Mouse (Mus musculus): Measurements from ENCODE around the gene Art2b. TPM values are rescaled to one million over a fixed set of nuclear protein-coding genes. Genes with fewer than 3 reads are reported as not detected.
"Not testable (repeated sequence)": the region's sequence is repeated elsewhere in the genome, so short reads cannot be mapped to it uniquely, and the experiment has no call there.

Art2b gene
- polyA plus RNA-seq, 1 experiment: 4.1 TPM

DNA sequence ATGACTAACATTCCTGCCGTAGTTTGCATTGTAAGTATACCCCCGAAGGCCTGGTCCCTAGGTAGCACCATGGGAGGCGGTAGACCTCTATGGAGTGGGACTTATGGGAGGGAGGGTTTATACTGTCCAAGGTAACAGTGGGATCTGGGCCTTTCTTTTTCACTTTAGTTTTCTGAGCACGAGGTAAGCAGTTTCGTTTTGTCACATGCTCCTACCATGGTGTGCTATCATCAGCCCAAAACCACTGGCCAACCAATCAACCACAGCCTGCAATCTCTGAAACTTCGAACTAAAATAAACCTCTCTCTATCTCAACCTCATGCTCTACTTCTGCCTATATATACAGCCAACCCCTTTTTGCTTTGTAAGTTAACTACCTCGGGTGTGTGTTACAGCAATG lies 32.9 kb upstream of the Art2b start:
- no peak overlapping the region for H3K4me3 ChIP-seq (ENCODE audit: low read depth, low read length)
- H3K4me1 ChIP-seq (ENCODE audit: control insufficient read depth, insufficient read depth, insufficient read length, low read length): no peaks in the 10 kb centered on the region; the same call in 1 of the 2 replicates
- TF ChIP-seq CTCF (IDR thresholded peaks at IDR 0.05; ENCODE audit: extremely low read depth, insufficient read length, insufficient replicate concordance, low read depth, low read length) (no peak), POLR2A (IDR thresholded peaks at IDR 0.05; ENCODE audit: low read depth, low read length) (no peak)
- H3K27me3 ChIP-seq (ENCODE audit: control insufficient read depth, insufficient read depth, low read length): no peaks in the 10 kb centered on the region
- no peak overlapping the region for H3K27ac ChIP-seq (ENCODE audit: insufficient read depth, low read depth, low read length)
- 79% methylated on average over 7 of the region's 7 CpGs for WGBS
- H3K36me3 ChIP-seq (ENCODE audit: control insufficient read depth, insufficient read depth, low read length): no peaks in the 10 kb centered on the region

DNA sequence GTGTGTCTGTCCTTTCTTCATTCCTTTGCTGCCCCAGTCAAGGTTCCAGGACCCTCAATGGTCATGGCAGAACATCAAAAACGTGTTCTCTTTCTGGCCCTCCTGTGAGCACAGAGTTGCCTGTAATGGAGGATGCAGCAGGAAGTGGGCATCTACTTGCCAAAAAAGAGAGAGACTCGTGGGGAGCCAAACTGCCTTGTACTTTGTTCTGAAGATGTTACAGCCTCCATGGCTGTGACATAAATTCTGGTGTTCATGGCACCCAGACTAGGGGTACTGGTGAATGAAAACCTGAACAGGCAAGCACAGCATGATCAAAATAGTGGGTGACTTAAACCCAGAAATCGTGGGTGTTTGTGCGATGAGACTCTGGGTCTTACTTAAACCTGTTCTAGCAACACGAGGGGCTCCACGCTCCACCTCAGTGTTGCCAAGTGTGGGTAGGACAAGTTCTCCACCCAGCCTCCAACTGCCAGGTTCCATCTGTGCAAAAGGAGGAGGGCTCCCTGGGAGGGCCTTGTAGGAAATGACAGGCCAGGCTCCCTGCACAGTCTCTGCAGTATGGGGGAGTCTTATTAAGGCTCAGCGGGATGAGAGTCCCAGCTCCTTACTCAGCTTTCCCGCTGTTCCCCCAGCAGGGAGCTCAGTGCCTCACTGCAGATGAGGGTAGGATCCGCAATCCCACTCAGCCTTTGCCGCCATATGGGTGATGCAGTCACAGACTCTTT lies 32.2 kb upstream of the Art2b start:
- 86% methylated on average over 10 of the region's 10 CpGs for WGBS
- Histone ChIP-seq H3K27me3 (ENCODE audit: control insufficient read depth, insufficient read depth, low read length) (no peaks in the 10 kb centered on the region), H3K4me3 (ENCODE audit: low read depth, low read length) (no peak overlapping the region), H3K27ac (ENCODE audit: insufficient read depth, low read depth, low read length) (no peak overlapping the region), H3K4me1 (ENCODE audit: control insufficient read depth, insufficient read depth, insufficient read length, low read length) (peaks cover under 1% of the 10 kb centered on the region; the same call in 1 of the 2 replicates), H3K36me3 (ENCODE audit: control insufficient read depth, insufficient read depth, low read length) (no peaks in the 10 kb centered on the region)
- TF ChIP-seq CTCF (IDR thresholded peaks at IDR 0.05; ENCODE audit: extremely low read depth, insufficient read length, insufficient replicate concordance, low read depth, low read length) (no peak), POLR2A (IDR thresholded peaks at IDR 0.05; ENCODE audit: low read depth, low read length) (no peak)

DNA sequence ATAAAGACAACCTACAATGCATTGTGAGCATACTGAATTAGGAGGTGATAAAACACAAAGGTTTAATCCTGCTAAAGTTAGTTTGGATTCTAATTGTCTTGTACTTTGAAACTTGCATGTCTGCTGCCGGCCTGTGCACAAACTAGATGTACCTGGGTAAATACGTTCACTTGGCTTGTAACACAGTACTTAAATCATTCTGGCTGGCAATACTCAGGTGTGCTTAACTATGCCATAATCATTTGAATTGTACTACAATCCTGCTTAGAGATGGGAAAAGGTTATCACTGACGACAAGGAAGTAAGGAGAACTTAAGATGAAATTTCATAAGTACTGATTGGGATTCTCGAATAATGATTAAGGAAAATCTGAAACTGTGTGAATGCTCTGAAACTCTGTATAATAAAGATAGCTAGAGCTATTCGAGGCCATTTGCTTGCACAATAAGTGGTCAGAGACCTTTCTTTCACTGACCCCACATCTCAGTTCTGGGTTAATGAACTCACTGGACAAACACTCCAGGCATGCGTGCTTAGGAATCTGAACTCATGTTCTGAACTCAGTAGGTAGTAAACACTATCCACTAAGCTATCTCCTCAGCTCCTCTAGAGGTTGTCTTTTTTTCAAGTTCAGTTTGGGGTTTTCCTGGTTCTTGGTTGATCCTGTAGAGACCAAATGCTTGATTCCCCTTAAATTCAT lies 30.9 kb upstream of the Art2b start:
- Histone ChIP-seq H3K27ac (ENCODE audit: insufficient read depth, low read depth, low read length) (no peak overlapping the region), H3K4me1 (ENCODE audit: control insufficient read depth, insufficient read depth, insufficient read length, low read length) (peaks cover 2% of the 10 kb centered on the region; the same call in 1 of the 2 replicates), H3K27me3 (ENCODE audit: control insufficient read depth, insufficient read depth, low read length) (no peaks in the 10 kb centered on the region), H3K36me3 (ENCODE audit: control insufficient read depth, insufficient read depth, low read length) (no peaks in the 10 kb centered on the region), H3K4me3 (ENCODE audit: low read depth, low read length) (no peak overlapping the region)
- no peak for TF ChIP-seq POLR2A (IDR thresholded peaks at IDR 0.05; ENCODE audit: low read depth, low read length)
- WGBS: 29% methylated on average over 6 of the region's 6 CpGs

DNA sequence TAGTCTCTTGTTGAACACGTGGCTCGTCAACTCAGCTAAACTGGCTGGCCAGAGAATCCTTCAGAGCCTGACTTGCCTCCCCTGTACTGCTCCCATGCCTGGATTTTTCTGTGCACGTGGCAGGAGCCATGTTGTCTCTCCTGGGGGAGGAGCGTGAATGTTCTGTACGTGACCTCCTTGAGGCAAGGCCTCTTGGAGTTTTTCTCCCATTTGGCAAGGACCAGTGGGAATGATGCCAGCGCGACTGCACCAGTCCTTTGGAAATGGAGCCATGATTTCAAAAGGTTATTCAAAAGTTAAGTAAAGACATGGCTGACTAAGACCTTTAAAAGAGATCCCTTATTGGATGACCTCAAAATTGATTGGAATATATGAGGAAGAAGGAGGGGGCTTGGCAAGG lies 30.0 kb upstream of the Art2b start:
- Histone ChIP-seq H3K4me3 (ENCODE audit: low read depth, low read length) (no peak overlapping the region), H3K36me3 (ENCODE audit: control insufficient read depth, insufficient read depth, low read length) (no peaks in the 10 kb centered on the region), H3K27ac (ENCODE audit: insufficient read depth, low read depth, low read length) (no peak overlapping the region), H3K27me3 (ENCODE audit: control insufficient read depth, insufficient read depth, low read length) (no peaks in the 10 kb centered on the region), H3K4me1 (ENCODE audit: control insufficient read depth, insufficient read depth, insufficient read length, low read length) (peaks cover 2% of the 10 kb centered on the region; the same call in 1 of the 2 replicates)
- 85% methylated on average over 7 of the region's 7 CpGs for WGBS
- TF ChIP-seq CTCF (IDR thresholded peaks at IDR 0.05; ENCODE audit: extremely low read depth, insufficient read length, insufficient replicate concordance, low read depth, low read length) (no peak), POLR2A (IDR thresholded peaks at IDR 0.05; ENCODE audit: low read depth, low read length) (no peak)

DNA sequence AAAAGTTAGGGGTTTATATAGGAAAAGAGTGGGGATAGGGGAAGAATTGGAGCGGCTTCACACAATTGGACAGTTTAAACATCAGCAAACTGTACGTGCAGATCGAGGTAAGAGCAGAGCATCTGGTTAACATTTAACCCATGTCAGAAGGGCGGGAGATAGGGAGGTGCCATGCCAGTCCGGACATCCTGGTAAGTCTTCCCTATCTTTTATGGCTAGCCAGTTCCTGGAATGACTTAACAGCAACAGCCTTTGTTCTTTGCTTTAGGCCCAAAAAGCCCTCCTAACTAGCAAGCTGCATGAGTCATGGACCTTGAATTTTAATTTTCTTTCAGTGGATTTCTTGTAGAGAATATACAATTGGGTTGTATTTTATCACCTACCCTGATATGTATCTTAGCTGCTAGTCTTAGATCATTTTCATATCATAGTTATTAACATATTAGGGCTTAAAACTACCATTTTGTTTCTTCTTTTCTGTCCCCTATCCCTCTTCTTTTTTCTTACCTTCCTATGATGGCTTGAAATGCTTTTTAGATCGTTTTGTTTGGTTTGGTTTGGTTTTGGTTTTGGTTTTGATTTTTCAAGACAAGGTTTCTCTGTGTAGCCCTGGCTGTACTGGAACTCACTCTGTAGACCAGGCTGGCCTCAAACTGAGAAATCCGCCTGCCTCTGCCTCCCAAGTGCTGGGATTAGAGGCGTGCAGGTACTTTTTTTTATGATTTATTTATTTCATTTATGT lies 27.6 kb upstream of the Art2b start:
- not testable (repeated sequence) for H3K4me1 ChIP-seq (ENCODE audit: control insufficient read depth, insufficient read depth, insufficient read length, low read length); H3K36me3 ChIP-seq (ENCODE audit: control insufficient read depth, insufficient read depth, low read length); H3K27ac ChIP-seq (ENCODE audit: insufficient read depth, low read depth, low read length); H3K4me3 ChIP-seq (ENCODE audit: low read depth, low read length); H3K27me3 ChIP-seq (ENCODE audit: control insufficient read depth, insufficient read depth, low read length)
- WGBS: 36% methylated on average over 8 of the region's 8 CpGs

DNA sequence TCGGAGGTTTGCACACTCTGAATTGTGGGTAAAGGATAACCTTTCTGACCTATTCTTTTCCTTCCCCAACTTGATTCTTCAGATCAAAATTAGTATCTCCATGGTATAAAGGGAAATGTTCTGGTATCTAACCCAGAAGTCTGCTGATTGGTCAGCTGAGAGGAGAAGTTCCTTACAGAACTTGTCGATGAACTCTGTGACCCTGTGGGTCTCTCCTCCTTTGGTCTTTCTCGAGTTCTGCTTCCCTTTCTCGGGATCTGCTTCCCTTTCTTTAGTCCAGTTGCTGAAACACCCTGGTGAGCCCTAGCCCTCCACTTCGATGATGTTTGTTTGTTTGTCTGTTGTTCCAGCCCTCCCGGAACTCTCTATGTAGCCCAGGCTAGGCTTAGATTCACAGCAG lies 22.4 kb upstream of the Art2b start:
- 57% methylated on average over 6 of the region's 6 CpGs for WGBS

DNA sequence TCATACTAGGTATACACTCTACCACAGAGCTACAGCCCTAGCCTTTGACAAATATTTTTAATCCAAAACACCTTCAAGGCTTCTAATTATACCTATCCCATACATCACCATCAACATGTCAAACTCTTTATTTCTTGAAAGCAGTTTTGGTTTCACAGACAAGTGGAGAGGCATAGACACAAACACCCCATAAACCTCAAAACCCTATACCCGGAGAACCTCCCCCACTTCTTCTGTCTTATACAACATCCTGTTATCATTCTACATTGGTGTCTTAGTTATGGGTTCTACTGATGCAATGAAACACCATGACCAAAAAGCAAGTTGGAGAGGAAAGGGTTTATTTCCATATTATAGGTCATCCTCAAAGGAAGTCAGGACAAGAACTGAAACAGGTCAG lies 15.0 kb upstream of the Art2b start:
- H3K27ac ChIP-seq (ENCODE audit: insufficient read depth, low read depth, low read length): no peak overlapping the region
- TF ChIP-seq POLR2A (IDR thresholded peaks at IDR 0.05; ENCODE audit: low read depth, low read length) (no peak), CTCF (IDR thresholded peaks at IDR 0.05; ENCODE audit: extremely low read depth, insufficient read length, insufficient replicate concordance, low read depth, low read length) (no peak)
- H3K4me3 ChIP-seq (ENCODE audit: low read depth, low read length): no peak overlapping the region
- no peaks in the 10 kb centered on the region for H3K36me3 ChIP-seq (ENCODE audit: control insufficient read depth, insufficient read depth, low read length)
- no peaks in the 10 kb centered on the region for H3K4me1 ChIP-seq (ENCODE audit: control insufficient read depth, insufficient read depth, insufficient read length, low read length)
- H3K27me3 ChIP-seq (ENCODE audit: control insufficient read depth, insufficient read depth, low read length): no peaks in the 10 kb centered on the region
- WGBS: 90% methylated on average over 1 of the region's 1 CpGs

More for the DNA sequence above, 22.4 kb upstream of the Art2b start:
- H3K4me3 ChIP-seq (ENCODE audit: low read depth, low read length): no peak overlapping the region
- TF ChIP-seq CTCF (IDR thresholded peaks at IDR 0.05; ENCODE audit: extremely low read depth, insufficient read length, insufficient replicate concordance, low read depth, low read length): no peak
- no peak for TF ChIP-seq POLR2A (IDR thresholded peaks at IDR 0.05; ENCODE audit: low read depth, low read length)
- H3K4me1 ChIP-seq (ENCODE audit: control insufficient read depth, insufficient read depth, insufficient read length, low read length): peaks cover 2% of the 10 kb centered on the region; the same call in 1 of the 2 replicates
- no peaks in the 10 kb centered on the region for H3K36me3 ChIP-seq (ENCODE audit: control insufficient read depth, insufficient read depth, low read length)
- no peaks in the 10 kb centered on the region for H3K27me3 ChIP-seq (ENCODE audit: control insufficient read depth, insufficient read depth, low read length)
- no peak overlapping the region for H3K27ac ChIP-seq (ENCODE audit: insufficient read depth, low read depth, low read length)
